Mouse (Mus musculus) limb, embryonic 10.5 days (tissue): Measurements from ENCODE around the gene Ofd1. TPM values are rescaled to one million over a fixed set of nuclear protein-coding genes. Genes with fewer than 3 reads are reported as not detected.

Experiments
- DNase-seq: peaks from one replicate; pipeline ENCODE4 v3.0.0-alpha.2; 2017; ENCODE audit warnings: low spot score
- H3K27ac ChIP-seq: fragments of 300-500 bp; sonication (generic); 2 replicates; pipeline ENCODE4 v1.5.1; 2016; ENCODE audit warnings: mild to moderate bottlenecking
- H3K27me3 ChIP-seq: fragments of 300-500 bp; sonication (generic); 2 replicates; pipeline ENCODE4 v1.6.1; 2016; ENCODE audit warnings: low read depth, mild to moderate bottlenecking; ENCODE audit not compliant: poor library complexity, severe bottlenecking
- H3K36me3 ChIP-seq: fragments of 300-500 bp; sonication (generic); 2 replicates; pipeline ENCODE4 v1.6.1; 2016; ENCODE audit warnings: mild to moderate bottlenecking, moderate library complexity
- H3K4me1 ChIP-seq: fragments of 300-500 bp; sonication (generic); 2 replicates; pipeline ENCODE4 v1.6.1; 2016
- H3K4me3 ChIP-seq: fragments of 300-500 bp; sonication (generic); 2 replicates; pipeline ENCODE4 v1.5.1; 2016; ENCODE audit warnings: mild to moderate bottlenecking, moderate library complexity
- H3K9me3 ChIP-seq: fragments of 300-500 bp; sonication (generic); replicated peaks from 2 replicates; pipeline ENCODE4 v1.6.1; 2016; ENCODE audit warnings: mild to moderate bottlenecking
- whole genome bisulfite sequencing: fragments of 180-500 bp; shearing (Covaris S2); methylation state at CpG from one replicate; pipeline ENCODE4 v1.1.7; 2016; 5-methylcytosine and 5-hydroxymethylcytosine counted together
- polyA plus RNA-seq: library from polyadenylated mRNA; unstranded; fragments of >200 nt; fragmentation: Nextera tagmentation; extraction: Ambion mirVana; gene quantifications from 2 replicates; pipeline ENCODE4 v1.2.1, GENCODE M21; 2016

Gene Ofd1
- polyA plus RNA-seq, 1 experiment from 2014 or later: 8.6 TPM

- no peaks in the 10 kb centered on the region for H3K4me1 ChIP-seq
- H3K4me3 ChIP-seq: no peak overlapping the region
- WGBS: 82% methylated on average over 2 of the region's 2 CpGs
- no peaks in the 10 kb centered on the region for H3K9me3 ChIP-seq
- no peak for DNase-seq
- no peaks in the 10 kb centered on the region for H3K36me3 ChIP-seq
- H3K27ac ChIP-seq: no peak overlapping the region
- H3K27me3 ChIP-seq: peaks cover 93% of the 10 kb centered on the region
These were observed 87.1 kb downstream of the Ofd1 start for GRCm38 (mm10) chrX:166353412-166353811.

- Histone ChIP-seq H3K9me3 (no peaks in the 10 kb centered on the region), H3K4me1 (no peaks in the 10 kb centered on the region), H3K27me3 (peaks cover 94% of the 10 kb centered on the region), H3K36me3 (no peaks in the 10 kb centered on the region), H3K27ac (no peak overlapping the region), H3K4me3 (no peak overlapping the region)
- WGBS: 23% methylated on average over 6 of the region's 6 CpGs
- DNase-seq: peak; percentile 40
These were observed 88.7 kb downstream of the Ofd1 start for GRCm38 (mm10) chrX:166351790-166352189.

- Histone ChIP-seq H3K27me3 (peaks cover 81% of the 10 kb centered on the region), H3K9me3 (no peaks in the 10 kb centered on the region), H3K4me3 (no peak overlapping the region), H3K36me3 (no peaks in the 10 kb centered on the region), H3K27ac (no peak overlapping the region), H3K4me1 (no peaks in the 10 kb centered on the region)
- WGBS: 91% methylated on average over 4 of the region's 4 CpGs
- DNase-seq: no peak
These were observed 91.9 kb downstream of the Ofd1 start for GRCm38 (mm10) chrX:166348634-166349033.

GRCm38 (mm10) chrX:166348086-166348485 lies 92.4 kb downstream of the Ofd1 start:
- H3K27ac ChIP-seq: no peak overlapping the region
- H3K4me1 ChIP-seq: no peaks in the 10 kb centered on the region
- H3K36me3 ChIP-seq: no peaks in the 10 kb centered on the region
- peaks cover 82% of the 10 kb centered on the region for H3K27me3 ChIP-seq
- 83% methylated on average over 6 of the region's 6 CpGs for WGBS
- no peak overlapping the region for H3K4me3 ChIP-seq
- no peak for DNase-seq
- no peaks in the 10 kb centered on the region for H3K9me3 ChIP-seq

- peaks cover 81% of the 10 kb centered on the region for H3K27me3 ChIP-seq
- H3K4me1 ChIP-seq: no peaks in the 10 kb centered on the region
- WGBS: 31% methylated on average over 10 of the region's 10 CpGs
- H3K36me3 ChIP-seq: no peaks in the 10 kb centered on the region
- DNase-seq: no peak
- no peaks in the 10 kb centered on the region for H3K9me3 ChIP-seq
- no peak overlapping the region for H3K27ac ChIP-seq
- no peak overlapping the region for H3K4me3 ChIP-seq
These were observed 96.1 kb downstream of the Ofd1 start for GRCm38 (mm10) chrX:166344228-166345015.

GRCm38 (mm10) chrX:166341795-166342194 lies 98.7 kb downstream of the Ofd1 start:
- Histone ChIP-seq H3K9me3 (no peaks in the 10 kb centered on the region), H3K27me3 (peaks cover 84% of the 10 kb centered on the region), H3K4me3 (no peak overlapping the region), H3K4me1 (no peaks in the 10 kb centered on the region), H3K36me3 (no peaks in the 10 kb centered on the region), H3K27ac (no peak overlapping the region)
- 87% methylated on average over 6 of the region's 6 CpGs for WGBS
- DNase-seq: no peak

Other genes with a start within 250 kb of the Ofd1 start
- 5.3 and 7.4 TPM in 2 replicates for gene Gpm6b, start 201.8 kb downstream of the Ofd1 start, polyA plus RNA-seq
- 15.3 and 18.9 TPM in 2 replicates for gene Trappc2, start 130 bp downstream of the Ofd1 start, polyA plus RNA-seq
- 39.9 and 42.7 TPM in 2 replicates for gene Rab9, start 39.2 kb upstream of the Ofd1 start, polyA plus RNA-seq
- gene Tceanc, start 77.9 kb upstream of the Ofd1 start, polyA plus RNA-seq: 9.4 and 13.3 TPM in 2 replicates
- gene Egfl6, start 145.0 kb upstream of the Ofd1 start, polyA plus RNA-seq: 1.5 and 3.2 TPM in 2 replicates